In the genomic region with DNA sequence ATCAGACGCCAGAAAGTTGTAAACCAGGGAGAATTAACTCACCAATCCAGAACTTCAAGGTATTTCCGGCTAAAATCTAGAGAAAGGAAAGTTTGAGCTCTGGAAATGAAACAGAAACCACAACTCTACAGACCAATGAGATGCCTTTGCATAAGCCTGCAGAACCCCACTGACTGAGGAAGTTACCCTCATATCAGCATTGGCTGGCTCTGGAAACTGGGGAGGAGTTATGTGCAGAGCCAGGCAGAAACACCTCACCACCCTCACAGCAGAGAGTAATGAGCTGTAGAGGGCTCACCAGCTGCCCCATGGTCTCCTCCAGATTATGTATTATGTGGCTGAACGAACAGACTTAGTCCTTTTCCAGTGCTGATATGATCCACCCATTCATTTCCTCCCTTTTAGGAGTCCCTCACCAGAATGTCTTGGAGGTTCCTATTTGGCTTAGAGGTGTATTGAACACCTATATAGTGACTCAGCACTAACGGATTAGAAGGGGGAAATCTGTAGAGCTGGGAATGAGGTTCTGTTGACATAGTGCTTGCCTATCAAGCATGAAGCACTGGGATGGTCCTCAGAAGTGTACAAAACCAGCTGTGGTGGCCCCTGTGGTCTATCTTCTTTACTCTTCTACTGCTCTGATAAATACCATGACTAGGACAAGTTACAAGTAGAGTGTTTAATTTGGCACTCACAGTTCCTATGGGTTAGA, we compare ENCODE assay signal across 8 mouse cellular contexts. TPM values are rescaled to one million over a fixed set of nuclear protein-coding genes. Genes with fewer than 3 reads are reported as not detected.
DNase-seq lines count a peak whose midpoint lies in the region; ATAC-seq and TF ChIP-seq lines count a peak whose summit lies in the region.
"Not testable (repeated sequence)": the region's sequence is repeated elsewhere in the genome, so short reads cannot be mapped to it uniquely, and the experiment has no call there.

TSS of gene Trim12a (minus strand) at position 98 of the 712 bp plus-strand sequence.

- H3K4me2 ChIP-seq in hindbrain, embryonic 15.5 days = peak within 1 kb of the TSS; percentile 36
- H3K4me2 ChIP-seq in liver, postnatal 0 days (ENCODE audit: low read depth, low read length) = peak within 1 kb of the TSS; percentile 63
- H3K4me2 ChIP-seq in midbrain, embryonic 15.5 days = peak within 1 kb of the TSS; percentile 30
- peak within 1 kb of the TSS; percentile 51 for H3K4me2 ChIP-seq in stomach, embryonic 16.5 days (ENCODE audit: low read depth, low read length)

- not testable (repeated sequence) for TF ChIP-seq CTCF in embryonic fibroblast, embryonic 13.5 days (IDR thresholded peaks at IDR 0.05; ENCODE audit: borderline replicate concordance, insufficient read depth, low read length); heart, adult 2 months (IDR thresholded peaks at IDR 0.05); layer of hippocampus, adult 2 months (conservative IDR thresholded peaks at IDR 0.05); liver, postnatal 0 days (IDR thresholded peaks at IDR 0.05; ENCODE audit: low read depth)

- not testable (repeated sequence) for DNase-seq in heart, adult 2 months; layer of hippocampus, adult 2 months (ENCODE audit: low spot score in 2 of 2); liver, postnatal 0 days

- H3K4me3 ChIP-seq in embryonic fibroblast, embryonic 13.5 days (ENCODE audit: insufficient read depth, low read length) = peak within 1 kb of the TSS; percentile 76
- H3K4me3 ChIP-seq in heart, adult 2 months = peak within 1 kb of the TSS; percentile 58
- H3K4me3 ChIP-seq in hindbrain, embryonic 15.5 days = peak within 1 kb of the TSS; percentile 30
- H3K4me3 ChIP-seq in layer of hippocampus, adult 2 months = peak within 1 kb of the TSS; percentile 44
- peak within 1 kb of the TSS; percentile 64 for H3K4me3 ChIP-seq in liver, postnatal 0 days (ENCODE audit: low read depth, low read length)
- H3K4me3 ChIP-seq in midbrain, embryonic 15.5 days = peak within 1 kb of the TSS; percentile 15
- peak within 1 kb of the TSS; percentile 55 for H3K4me3 ChIP-seq in stomach, embryonic 16.5 days (replicated peaks; ENCODE audit: low read length)

- not testable (repeated sequence) for H3K36me3 ChIP-seq in heart, adult 2 months (ENCODE audit: control insufficient read depth, insufficient read depth, low read length); hindbrain, embryonic 15.5 days; liver, postnatal 0 days (replicated peaks; ENCODE audit: insufficient read depth, low read length); midbrain, embryonic 15.5 days (replicated peaks); stomach, embryonic 16.5 days (ENCODE audit: control insufficient read depth, insufficient read depth, low read length)

- H3K27ac ChIP-seq in embryonic fibroblast, embryonic 13.5 days (ENCODE audit: insufficient read depth, low read length) = peak within 1 kb of the TSS; percentile 92
- H3K27ac ChIP-seq in heart, adult 2 months = peak within 1 kb of the TSS; percentile 79
- not testable (repeated sequence) for H3K27ac ChIP-seq in hindbrain, embryonic 15.5 days (replicated peaks); midbrain, embryonic 15.5 days
- peak within 1 kb of the TSS; percentile 46; the same call in 1 of the 2 replicates for H3K27ac ChIP-seq in layer of hippocampus, adult 2 months
- peak within 1 kb of the TSS; percentile 91 for H3K27ac ChIP-seq in liver, postnatal 0 days (ENCODE audit: low read depth)
- H3K27ac ChIP-seq in stomach, embryonic 16.5 days (ENCODE audit: low read length) = peak within 1 kb of the TSS; percentile 18; the same call in 1 of the 2 replicates

- not testable (repeated sequence) for H3K79me2 ChIP-seq in heart, adult 2 months (replicated peaks; ENCODE audit: control insufficient read depth, insufficient read depth, low read length)

- not testable (repeated sequence) for H3K9me3 ChIP-seq in hindbrain, embryonic 15.5 days; liver, postnatal 0 days (ENCODE audit: low read length); midbrain, embryonic 15.5 days; stomach, embryonic 16.5 days (replicated peaks; ENCODE audit: control insufficient read depth, low read length)

- TF ChIP-seq EP300 in heart, adult 2 months (IDR thresholded peaks at IDR 0.05; ENCODE audit: insufficient read depth, low read depth, low read length); liver, postnatal 0 days (IDR thresholded peaks at IDR 0.05; ENCODE audit: low read depth): not testable (repeated sequence)

- intact Hi-C loops in heart, adult 2 months (cut with DNase I) = not testable (repeated sequence)

- 11% methylated on average over 4 of the region's 4 CpGs for WGBS in heart, adult 2 months
- WGBS in hindbrain, embryonic 15.5 days = 32% methylated on average over 4 of the region's 4 CpGs
- WGBS in liver, postnatal 0 days (ENCODE audit: insufficient replicate concordance) = 13% methylated on average over 4 of the region's 4 CpGs
- 19% methylated on average over 4 of the region's 4 CpGs for WGBS in midbrain, embryonic 15.5 days
- 15% methylated on average over 4 of the region's 4 CpGs for WGBS in stomach, embryonic 16.5 days

- ATAC-seq in activated CD4-positive, CD25-positive, alpha-beta regulatory T cell, adult 4 months = peak; percentile 95
- not testable (repeated sequence) for ATAC-seq in hindbrain, embryonic 15.5 days (ENCODE audit: low FRiP score, low read depth); midbrain, embryonic 15.5 days (replicated peaks)
- ATAC-seq in liver, postnatal 0 days = peak; percentile 98
- peak; percentile 92 for ATAC-seq in stomach, embryonic 16.5 days (ENCODE audit: insufficient read depth, low FRiP score)

- not testable (repeated sequence) for H3K4me1 ChIP-seq in embryonic fibroblast, embryonic 13.5 days (ENCODE audit: control insufficient read depth, insufficient read depth, low read length); heart, adult 2 months (ENCODE audit: control insufficient read depth, insufficient read depth, low read length); hindbrain, embryonic 15.5 days (replicated peaks); liver, postnatal 0 days (ENCODE audit: insufficient read depth); midbrain, embryonic 15.5 days; stomach, embryonic 16.5 days (ENCODE audit: control insufficient read depth, insufficient read depth, low read length)

- H3K9ac ChIP-seq in heart, adult 2 months (ENCODE audit: low read depth, low read length) = peak within 1 kb of the TSS; percentile 56; the same call in 1 of the 2 replicates
- not testable (repeated sequence) for H3K9ac ChIP-seq in hindbrain, embryonic 15.5 days; midbrain, embryonic 15.5 days
- peak within 1 kb of the TSS; percentile 69 for H3K9ac ChIP-seq in liver, postnatal 0 days (replicated peaks)
- peak within 1 kb of the TSS; percentile 64 for H3K9ac ChIP-seq in stomach, embryonic 16.5 days (ENCODE audit: low read length)

- H3K27me3 ChIP-seq in heart, adult 2 months (ENCODE audit: control insufficient read depth, insufficient read depth, low read length); hindbrain, embryonic 15.5 days; liver, postnatal 0 days (ENCODE audit: insufficient read depth, low read length); midbrain, embryonic 15.5 days (replicated peaks); stomach, embryonic 16.5 days (ENCODE audit: control insufficient read depth, insufficient read depth, low read length): not testable (repeated sequence)

- not testable (repeated sequence) for TF ChIP-seq POLR2A in embryonic fibroblast, embryonic 13.5 days (IDR thresholded peaks at IDR 0.05; ENCODE audit: low read depth, low read length)
- TF ChIP-seq POLR2A in heart, adult 2 months (IDR thresholded peaks at IDR 0.05; ENCODE audit: insufficient read depth, low read depth, low read length) = 0 out of 2 replicates have a peak, but pooled peaks have one; percentile 22

RNA-seq across cellular contexts. Expression of gene Trim12a, which starts in this region (rescaled TPM):
- polyA plus RNA-seq in activated CD4-positive, CD25-positive, alpha-beta regulatory T cell, adult 4 months (2017; shearing (Covaris generic)) = 100 to 1,000 TPM; 132 to 142 TPM
- 21.7 and 23.2 TPM in 2 replicates for polyA plus RNA-seq in embryonic fibroblast, embryonic 13.5 days (2011; ENCODE audit: insufficient read length, low read depth, missing spikeins)
- total RNA-seq in heart, adult 2 months (2021) = 1 to 10 TPM; 5.8 to 6.3 TPM
- polyA plus RNA-seq in heart, adult 2 months (2012; rRNA removed) = 2.9 and 4.0 TPM in 2 replicates
- polyA plus RNA-seq in hindbrain, embryonic 15.5 days (2015; fragmentation: Nextera tagmentation; extraction: Ambion mirVana) = 1.9 TPM in 2 replicates
- 1 to 10 TPM; 2.5 to 2.9 TPM for total RNA-seq in layer of hippocampus, adult 2 months (2021)
- 5.7 and 6.7 TPM in 2 replicates for polyA plus RNA-seq in liver, postnatal 0 days (2015; fragmentation: Nextera tagmentation; extraction: Ambion mirVana)
- 1.3 and 2.1 TPM in 2 replicates for polyA plus RNA-seq in midbrain, embryonic 15.5 days (2015; fragmentation: Nextera tagmentation; extraction: Ambion mirVana)
- 5.3 and 6.1 TPM in 2 replicates for polyA plus RNA-seq in stomach, embryonic 16.5 days (2015; fragmentation: Nextera tagmentation; extraction: Ambion mirVana)

Comparison
In these comparisons a context has a peak if more than half of its experiments do, and no peak if none do; other contexts are left out.
1. H3K4me3 ChIP-seq: peak in every context shown above with its lines; median percentile 76 in embryonic fibroblast, embryonic 13.5 days; 64 in liver, postnatal 0 days; 58 in heart, adult 2 months; 55 in stomach, embryonic 16.5 days; 44 in layer of hippocampus, adult 2 months; 30 in hindbrain, embryonic 15.5 days; 15 in midbrain, embryonic 15.5 days.